Mouse (Mus musculus) MEL (cell line): ENCODE measurements around the gene Irgm2. TPM values are rescaled to one million over a fixed set of nuclear protein-coding genes. Genes with fewer than 3 reads are reported as not detected.

ENCODE experiments used
- DNase-seq: peaks from one replicate; pipeline ENCODE4 v3.0.0; 2011; ENCODE audit warnings: low read depth, low spot score
- H3K27ac ChIP-seq: 2 replicates; pipeline ENCODE4 v1.5.1; 2012; ENCODE audit warnings: low read depth, mild to moderate bottlenecking, control low read depth, low read length, moderate library complexity; ENCODE audit not compliant: control insufficient read depth
- H3K27me3 ChIP-seq, 2 experiments: fragments of 150-350 bp in 1 of 2; sonication (generic) in 1 of 2; 2 replicates each; pipeline ENCODE4 v1.6.1; 2012; ENCODE audit warnings: low read length in 2 of 2, mild to moderate bottlenecking in 2 of 2, improper control_type of control experiment in 1 of 2, moderate library complexity in 1 of 2; ENCODE audit not compliant: insufficient read depth in 2 of 2, control insufficient read depth in 1 of 2
- H3K36me3 ChIP-seq, 2 experiments: 2 replicates each; pipeline ENCODE4 v1.6.1; 2012 to 2014; ENCODE audit warnings: low read length in 2 of 2, improper control_type of control experiment in 1 of 2, inconsistent platforms in 1 of 2, mild to moderate bottlenecking in 1 of 2; ENCODE audit not compliant: insufficient read depth in 2 of 2, control insufficient read depth in 1 of 2
- H3K4me1 ChIP-seq, 2 experiments: fragments of 150-350 bp in 1 of 2; sonication (generic) in 1 of 2; 2 replicates each; pipeline ENCODE4 v1.6.1; 2012; ENCODE audit warnings: low read length in 2 of 2, improper control_type of control experiment in 1 of 2, mild to moderate bottlenecking in 1 of 2; ENCODE audit not compliant: insufficient read depth in 2 of 2, control insufficient read depth in 1 of 2
- H3K4me3 ChIP-seq, 2 experiments: fragments of 150-350 bp in 1 of 2; sonication (generic) in 1 of 2; 2 replicates each; pipeline ENCODE4 v1.5.1; 2012; ENCODE audit warnings: low read depth in 2 of 2, low read length in 2 of 2, mild to moderate bottlenecking in 2 of 2, moderate library complexity in 2 of 2, control low read depth in 1 of 2, improper control_type of control experiment in 1 of 2; ENCODE audit not compliant: control insufficient read depth in 1 of 2, insufficient read depth in 1 of 2
- H3K79me2 ChIP-seq: 2 replicates; pipeline ENCODE4 v1.6.1; 2012; ENCODE audit warnings: mild to moderate bottlenecking, low read length, moderate library complexity; ENCODE audit not compliant: control insufficient read depth, poor library complexity, insufficient read depth
- H3K9ac ChIP-seq: 2 replicates; pipeline ENCODE4 v1.6.1; 2012; ENCODE audit warnings: low read depth, mild to moderate bottlenecking, control low read depth, low read length, moderate library complexity; ENCODE audit not compliant: control insufficient read depth, poor library complexity, severe bottlenecking
- H3K9me3 ChIP-seq: fragments of 150-350 bp; sonication (generic); replicated peaks from 2 replicates; pipeline ENCODE4 v1.6.1; 2012; ENCODE audit warnings: mild to moderate bottlenecking, low read length, improper control_type of control experiment, moderate library complexity; ENCODE audit not compliant: insufficient read depth
- CHD2 ChIP-seq: IDR thresholded peaks from 2 replicates; pipeline ENCODE4 v1.6.1; 2011; ENCODE audit warnings: low read length, improper control_type of control experiment
- CTCF ChIP-seq, 3 experiments: IDR thresholded peaks in 2 of 3; conservative IDR thresholded peaks in 1 of 3; 2 replicates each; pipeline ENCODE4 v1.5.1; 2011 to 2012; ENCODE audit warnings: low read length in 3 of 3, low read depth in 2 of 3, mild to moderate bottlenecking in 2 of 3, improper control_type of control experiment in 1 of 3, inconsistent platforms in 1 of 3, mixed read lengths in 1 of 3, moderate library complexity in 1 of 3; ENCODE audit not compliant: control insufficient read depth in 1 of 3, insufficient read depth in 1 of 3, poor library complexity in 1 of 3, severe bottlenecking in 1 of 3
- E2F4 ChIP-seq: IDR thresholded peaks from 2 replicates; pipeline ENCODE4 v1.6.1; 2011; ENCODE audit warnings: low read depth, low read length, improper control_type of control experiment, borderline replicate concordance
- ELF1 ChIP-seq: IDR thresholded peaks from 2 replicates; pipeline ENCODE4 v1.6.1; 2014; ENCODE audit warnings: low read depth, mild to moderate bottlenecking, inconsistent platforms, low read length, improper control_type of control experiment, moderate library complexity
- EP300 ChIP-seq, 2 experiments: IDR thresholded peaks; 2 replicates each; pipeline ENCODE4 v1.6.1; 2011; ENCODE audit warnings: improper control_type of control experiment in 2 of 2, low read length in 2 of 2, low read depth in 1 of 2, mild to moderate bottlenecking in 1 of 2
- GATA1 ChIP-seq: IDR thresholded peaks from 2 replicates; pipeline ENCODE4 v1.6.1; 2011; ENCODE audit warnings: low read depth, low read length, improper control_type of control experiment
- HCFC1 ChIP-seq: IDR thresholded peaks from 2 replicates; pipeline ENCODE4 v1.6.1; 2012; ENCODE audit warnings: low read depth, mild to moderate bottlenecking, inconsistent platforms, low read length, improper control_type of control experiment, moderate library complexity
- KAT2A ChIP-seq: conservative IDR thresholded peaks from 2 replicates; pipeline ENCODE4 v1.6.1; 2012; ENCODE audit warnings: low read depth, low read length, improper control_type of control experiment, inconsistent platforms
- MAZ ChIP-seq: IDR thresholded peaks from 2 replicates; pipeline ENCODE4 v1.6.1; 2012; ENCODE audit warnings: low read depth, mild to moderate bottlenecking, inconsistent platforms, low read length, improper control_type of control experiment
- POLR2AphosphoS2 ChIP-seq: IDR thresholded peaks from 2 replicates; pipeline ENCODE4 v1.6.1; 2011; ENCODE audit warnings: low read length, improper control_type of control experiment
- RCOR1 ChIP-seq: IDR thresholded peaks from 2 replicates; pipeline ENCODE4 v1.6.1; 2012; ENCODE audit warnings: low read depth, mild to moderate bottlenecking, inconsistent platforms, low read length, improper control_type of control experiment
- SIN3A ChIP-seq: IDR thresholded peaks from 2 replicates; pipeline ENCODE4 v1.6.1; 2012; ENCODE audit warnings: low read length, improper control_type of control experiment, inconsistent platforms
- TBP ChIP-seq: IDR thresholded peaks from 2 replicates; pipeline ENCODE4 v1.8.0; 2011; ENCODE audit warnings: low read depth, low read length, improper control_type of control experiment
- TCF12 ChIP-seq: IDR thresholded peaks from 2 replicates; pipeline ENCODE4 v1.6.1; 2014; ENCODE audit warnings: low read depth, mild to moderate bottlenecking, inconsistent platforms, low read length, improper control_type of control experiment, moderate library complexity
- USF2 ChIP-seq, 2 experiments: IDR thresholded peaks; 2 replicates each; pipeline ENCODE4 v1.6.1; 2011 to 2012; ENCODE audit warnings: improper control_type of control experiment in 2 of 2, low read length in 2 of 2, borderline replicate concordance in 1 of 2, inconsistent platforms in 1 of 2, low read depth in 1 of 2, mild to moderate bottlenecking in 1 of 2; ENCODE audit not compliant: insufficient read depth in 1 of 2
- ZC3H11A ChIP-seq: IDR thresholded peaks from 2 replicates; pipeline ENCODE4 v1.6.1; 2012; ENCODE audit warnings: low read depth, mild to moderate bottlenecking, inconsistent platforms, low read length, improper control_type of control experiment
- polyA plus RNA-seq, 2 experiments: library from polyadenylated mRNA; stranded (reverse) in 1 of 2; unstranded in 1 of 2; fragments of >175 nt in 1 of 2; fragments of >200 nt in 1 of 2; gene quantifications; 2 replicates each; pipeline versions ENCODE4 v1.2.1 to v1.2.4; 2012; ENCODE audit warnings: low replicate concordance in 2 of 2, low read depth in 1 of 2; ENCODE audit not compliant: insufficient read length in 2 of 2, insufficient read depth in 1 of 2, missing spikeins in 1 of 2
- total RNA-seq: library from RNA; depleted of rRNA; stranded (reverse); fragments of 300-350 nt; gene quantifications from 2 replicates; pipeline ENCODE4 v1.2.3, GENCODE M21; 2012

Irgm2 gene
- total and polyA plus RNA-seq, 3 experiments, result 1.1 TPM; not detected in 1

DNA sequence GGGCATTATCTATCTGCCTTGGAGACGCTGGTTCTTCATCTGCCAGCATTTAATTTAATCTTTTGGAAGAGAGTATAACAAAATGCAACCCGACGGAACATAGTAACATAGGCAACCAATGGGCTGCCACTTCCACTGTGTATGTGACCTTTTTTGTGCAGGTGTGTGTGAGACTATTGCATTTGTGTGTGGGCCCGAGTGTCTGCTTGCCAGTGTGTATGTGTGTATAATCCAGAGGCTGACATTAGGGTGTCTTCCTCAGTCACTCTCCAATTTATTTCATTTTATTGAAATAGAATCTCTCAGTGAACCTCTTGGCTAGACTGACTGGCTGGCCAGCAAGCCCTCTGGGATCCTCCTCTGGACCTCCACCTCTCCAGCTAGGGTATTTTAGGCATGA, 808 bp downstream of the Irgm2 start:
- Histone ChIP-seq H3K4me3 (peak overlapping the region in 1 of 2 experiments; percentile 99; a peak in 2 of 4 replicates), H3K36me3 (peaks cover 0 to 3% of the 10 kb centered on the region in 2 experiments; a peak in 2 of 4 replicates), H3K27ac (no peak overlapping the region), H3K4me1 (peaks cover 9 to 10% of the 10 kb centered on the region in 2 experiments; a peak in 3 of 4 replicates), H3K79me2 (no peaks in the 10 kb centered on the region; the same call in 1 of the 2 replicates), H3K27me3 (no peaks in the 10 kb centered on the region; a peak in 1 of 4 replicates), H3K9me3 (no peaks in the 10 kb centered on the region), H3K9ac (no peak overlapping the region)
- TF ChIP-seq SIN3A (no peak), TBP (no peak), HCFC1 (no peak), ZC3H11A (no peak), E2F4 (no peak), POLR2AphosphoS2 (no peak), MAZ (no peak), KAT2A (no peak), RCOR1 (no peak), ELF1 (no peak), CHD2 (no peak), USF2 (IDR thresholded peaks at IDR 0.05; ENCODE audit: borderline replicate concordance in 1 of 2, insufficient read depth in 1 of 2, low read depth in 1 of 2, low read length in 2 of 2) (no peak), TCF12 (no peak), CTCF (IDR thresholded peaks at IDR 0.05 in 2 of 3, conservative IDR thresholded peaks at IDR 0.05 in 1 of 3; ENCODE audit: control insufficient read depth in 1 of 3, insufficient read depth in 1 of 3, low read depth in 2 of 3, low read length in 3 of 3, poor library complexity in 1 of 3, severe bottlenecking in 1 of 3) (no peak), GATA1 (no peak)
- no peak for DNase-seq

DNA sequence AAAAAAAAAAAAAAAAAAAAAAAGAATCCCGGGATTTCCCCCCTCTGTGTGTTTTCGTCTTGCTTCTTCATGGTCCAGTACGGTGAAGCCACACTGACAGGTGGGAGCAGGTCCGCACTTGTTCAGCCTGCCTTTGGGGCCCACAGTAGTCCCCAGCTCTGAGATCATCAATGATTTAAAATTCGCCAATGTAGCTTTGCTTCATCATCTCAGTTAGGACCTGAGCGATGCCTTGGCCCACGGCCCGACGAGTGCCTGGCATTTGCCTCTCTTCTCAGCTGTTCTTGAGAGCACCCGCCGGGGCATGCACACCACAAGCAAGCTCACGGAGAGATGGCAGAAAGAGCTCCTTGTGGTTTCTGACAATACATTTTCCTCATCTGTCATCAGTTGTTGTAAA, 1.6 kb downstream of the Irgm2 start:
- TF ChIP-seq EP300 (IDR thresholded peaks at IDR 0.05; ENCODE audit: low read depth in 1 of 2, low read length in 2 of 2), result no peak
- peaks cover 9 to 10% of the 10 kb centered on the region in 2 experiments; a peak in 3 of 4 replicates for H3K4me1 ChIP-seq
- no peak overlapping the region for H3K4me3 ChIP-seq
- no peaks in the 10 kb centered on the region for H3K27me3 ChIP-seq
- H3K9me3 ChIP-seq, result no peaks in the 10 kb centered on the region
- H3K9ac ChIP-seq, result no peak overlapping the region
- no peak overlapping the region for H3K27ac ChIP-seq
- no peaks in the 10 kb centered on the region; the same call in 1 of the 2 replicates for H3K79me2 ChIP-seq
- DNase-seq, result no peak
- peaks cover 0 to 3% of the 10 kb centered on the region in 2 experiments; a peak in 2 of 4 replicates for H3K36me3 ChIP-seq
